ENCODE assay signal across 24 mouse cellular contexts in genomic region chr2:120722491-120722890, GRCm38 (mm10).
A peak's percentile ranks its signal among the peaks of the same experiment; 100 is the strongest.
DNase-seq lines count a peak whose midpoint lies in the region; ATAC-seq and TF ChIP-seq lines count a peak whose summit lies in the region.
"Had no signal": no experiment of that assay in that cellular context is flagged by ENCODE, and none has a peak within 500 bp of the region (broad histone marks: within the 10 kb centered on the region; RNA-seq: fewer than 3 reads in every experiment).

No protein-coding gene starts in this region.

- no peaks in the 10 kb centered on the region for H3K4me1 ChIP-seq in forebrain, postnatal 0 days (ENCODE audit: insufficient read depth)
- no peaks in the 10 kb centered on the region for H3K4me1 ChIP-seq in forebrain, embryonic 15.5 days
- no peaks in the 10 kb centered on the region for H3K4me1 ChIP-seq in hindbrain, postnatal 0 days (ENCODE audit: insufficient read depth, low read length)
- no peaks in the 10 kb centered on the region for H3K4me1 ChIP-seq in hindbrain, embryonic 14.5 days (replicated peaks; ENCODE audit: control insufficient read depth, insufficient read depth, low read length)
- peaks cover 3% of the 10 kb centered on the region; the same call in 1 of the 2 replicates for H3K4me1 ChIP-seq in cortical plate, adult 2 months (ENCODE audit: control insufficient read depth, insufficient read depth, low read length)
- H3K4me1 ChIP-seq in liver, embryonic 11.5 days (replicated peaks; ENCODE audit: control insufficient read depth, insufficient read depth, low read length), result peaks cover 5% of the 10 kb centered on the region
- H3K4me1 ChIP-seq: embryonic facial prominence, embryonic 13.5 days; limb, embryonic 12.5 days; lung, embryonic 15.5 days had no signal

- no peaks in the 10 kb centered on the region for H3K27me3 ChIP-seq in forebrain, postnatal 0 days (ENCODE audit: insufficient read depth, low read length)
- no peaks in the 10 kb centered on the region for H3K27me3 ChIP-seq in forebrain, embryonic 15.5 days
- no peaks in the 10 kb centered on the region for H3K27me3 ChIP-seq in hindbrain, postnatal 0 days (ENCODE audit: insufficient read depth, low read length)
- no peaks in the 10 kb centered on the region for H3K27me3 ChIP-seq in hindbrain, embryonic 14.5 days (ENCODE audit: control insufficient read depth, insufficient read depth, low read length)
- H3K27me3 ChIP-seq in liver, embryonic 11.5 days (replicated peaks; ENCODE audit: control insufficient read depth, insufficient read depth, low read length), result no peaks in the 10 kb centered on the region
- H3K27me3 ChIP-seq: embryonic facial prominence, embryonic 13.5 days; limb, embryonic 12.5 days; liver, embryonic 13.5 days; lung, embryonic 15.5 days; neural tube, embryonic 13.5 days had no signal

- H3K27ac ChIP-seq in forebrain, postnatal 0 days (ENCODE audit: low read depth, low read length), result no peak overlapping the region
- H3K27ac ChIP-seq in forebrain, embryonic 15.5 days (replicated peaks), result no peak overlapping the region
- no peak overlapping the region for H3K27ac ChIP-seq in hindbrain, postnatal 0 days
- no peak overlapping the region for H3K27ac ChIP-seq in hindbrain, embryonic 14.5 days
- peak overlapping the region; percentile 82; the same call in 1 of the 2 replicates for H3K27ac ChIP-seq in cortical plate, adult 2 months (ENCODE audit: insufficient read depth, low read length)
- H3K27ac ChIP-seq in liver, embryonic 11.5 days (ENCODE audit: low read depth, low read length), result no peak overlapping the region
- H3K27ac ChIP-seq: embryonic facial prominence, embryonic 13.5 days; limb, embryonic 12.5 days; liver, embryonic 13.5 days; lung, embryonic 15.5 days; macrophage; neural tube, embryonic 13.5 days had no signal

- H3K9ac ChIP-seq in forebrain, postnatal 0 days, result no peak overlapping the region
- H3K9ac ChIP-seq in forebrain, embryonic 15.5 days (replicated peaks), result no peak overlapping the region
- H3K9ac ChIP-seq in hindbrain, postnatal 0 days (replicated peaks; ENCODE audit: low read length), result no peak overlapping the region
- no peak overlapping the region for H3K9ac ChIP-seq in hindbrain, embryonic 14.5 days
- no peak overlapping the region for H3K9ac ChIP-seq in liver, embryonic 11.5 days (ENCODE audit: low read depth, low read length)
- H3K9ac ChIP-seq: embryonic facial prominence, embryonic 13.5 days; limb, embryonic 12.5 days; liver, embryonic 13.5 days; lung, embryonic 15.5 days; neural tube, embryonic 13.5 days had no signal

- peak; percentile 18; the same call in 1 of the 2 replicates for ATAC-seq in forebrain, postnatal 0 days
- no peak for ATAC-seq in forebrain, embryonic 15.5 days (replicated peaks)
- ATAC-seq in hindbrain, postnatal 0 days, result peak; percentile 55; the same call in 1 of the 2 replicates
- no peak for ATAC-seq in hindbrain, embryonic 14.5 days (ENCODE audit: low FRiP score)
- no peak for ATAC-seq in megakaryocyte progenitor cell, adult 5-6 weeks (replicated peaks; ENCODE audit: poor library complexity)
- no peak for ATAC-seq in liver, embryonic 11.5 days (replicated peaks; ENCODE audit: low FRiP score)
- ATAC-seq: forebrain, embryonic 16.5 days; inflammation-experienced regulatory T-cells, adult 6 months had no signal

- intact Hi-C loops in heart, postnatal 10 days (cut with DNase I), result no loop called here

- no peak for TF ChIP-seq CTCF in forebrain, postnatal 0 days (IDR thresholded peaks at IDR 0.05; ENCODE audit: low read depth)
- TF ChIP-seq CTCF in hindbrain, postnatal 0 days (IDR thresholded peaks at IDR 0.05; ENCODE audit: low read depth), result no peak
- TF ChIP-seq CTCF in cortical plate, adult 2 months (IDR thresholded peaks at IDR 0.05; ENCODE audit: extremely low read depth, insufficient read depth, low read length), result no peak

- TF ChIP-seq POLR2A in cortical plate, adult 2 months (IDR thresholded peaks at IDR 0.05; ENCODE audit: extremely low read depth, insufficient read depth, low read length), result no peak

- H3K36me3 ChIP-seq in forebrain, postnatal 0 days (ENCODE audit: insufficient read depth), result peaks cover 90% of the 10 kb centered on the region
- H3K36me3 ChIP-seq in forebrain, embryonic 15.5 days, result peaks cover 92% of the 10 kb centered on the region
- peaks cover 87% of the 10 kb centered on the region for H3K36me3 ChIP-seq in hindbrain, postnatal 0 days (ENCODE audit: insufficient read depth, low read length)
- peaks cover 100% of the 10 kb centered on the region for H3K36me3 ChIP-seq in hindbrain, embryonic 14.5 days (replicated peaks; ENCODE audit: control insufficient read depth, insufficient read depth)
- peaks cover 69% of the 10 kb centered on the region for H3K36me3 ChIP-seq in liver, embryonic 11.5 days (ENCODE audit: control insufficient read depth, insufficient read depth, low read length)

- DNase-seq in forebrain, postnatal 0 days, result no peak
- DNase-seq in hindbrain, postnatal 0 days (ENCODE audit: low spot score), result no peak
- DNase-seq in hindbrain, embryonic 14.5 days (ENCODE audit: low spot score), result no peak
- DNase-seq in heart, postnatal 10 days, result peak; percentile 41 to 46
- DNase-seq in liver, embryonic 11.5 days (ENCODE audit: low spot score), result no peak
- DNase-seq: adrenal gland, adult 2 months; cerebellum, adult 11 months; cerebellum, postnatal 10 days; kidney, adult 2 months; kidney, postnatal 10 days; layer of hippocampus, adult 9-11 months; liver, embryonic 13.5 days; thymus, adult 2 months had no signal

- H3K9me3 ChIP-seq in forebrain, postnatal 0 days (ENCODE audit: low read length), result no peaks in the 10 kb centered on the region
- no peaks in the 10 kb centered on the region for H3K9me3 ChIP-seq in forebrain, embryonic 15.5 days
- H3K9me3 ChIP-seq in hindbrain, postnatal 0 days (ENCODE audit: low read length), result no peaks in the 10 kb centered on the region
- no peaks in the 10 kb centered on the region for H3K9me3 ChIP-seq in hindbrain, embryonic 14.5 days (ENCODE audit: control insufficient read depth, low read length)
- H3K9me3 ChIP-seq in liver, embryonic 11.5 days (ENCODE audit: control insufficient read depth, low read length), result no peaks in the 10 kb centered on the region
- H3K9me3 ChIP-seq: embryonic facial prominence, embryonic 13.5 days; limb, embryonic 12.5 days; liver, embryonic 13.5 days; lung, embryonic 15.5 days; neural tube, embryonic 13.5 days had no signal

- WGBS in forebrain, postnatal 0 days, result 71% methylated on average over 8 of the region's 8 CpGs
- 67% methylated on average over 8 of the region's 8 CpGs for WGBS in forebrain, embryonic 15.5 days
- 63% methylated on average over 8 of the region's 8 CpGs for WGBS in hindbrain, postnatal 0 days
- WGBS in hindbrain, embryonic 14.5 days, result 81% methylated on average over 8 of the region's 8 CpGs
- WGBS in liver, embryonic 11.5 days, result 78% methylated on average over 8 of the region's 8 CpGs

- no peak overlapping the region for H3K4me3 ChIP-seq in forebrain, postnatal 0 days (ENCODE audit: low read depth, low read length)
- H3K4me3 ChIP-seq in forebrain, embryonic 15.5 days, result no peak overlapping the region
- H3K4me3 ChIP-seq in hindbrain, postnatal 0 days (ENCODE audit: low read length), result no peak overlapping the region
- no peak overlapping the region for H3K4me3 ChIP-seq in hindbrain, embryonic 14.5 days (replicated peaks; ENCODE audit: low read length)
- no peak overlapping the region for H3K4me3 ChIP-seq in cortical plate, adult 2 months (ENCODE audit: insufficient read depth, low read length)
- H3K4me3 ChIP-seq in liver, embryonic 11.5 days (ENCODE audit: low read depth, low read length), result no peak overlapping the region
- H3K4me3 ChIP-seq: embryonic facial prominence, embryonic 13.5 days; limb, embryonic 12.5 days; liver, embryonic 13.5 days; lung, embryonic 15.5 days; neural tube, embryonic 13.5 days had no signal

- H3K4me2 ChIP-seq in forebrain, postnatal 0 days (ENCODE audit: low read depth), result no peak overlapping the region
- H3K4me2 ChIP-seq in forebrain, embryonic 15.5 days (replicated peaks), result no peak overlapping the region
- H3K4me2 ChIP-seq in hindbrain, postnatal 0 days (ENCODE audit: low read depth, low read length), result no peak overlapping the region
- no peak overlapping the region for H3K4me2 ChIP-seq in hindbrain, embryonic 14.5 days (replicated peaks)
- no peak overlapping the region for H3K4me2 ChIP-seq in liver, embryonic 11.5 days
- H3K4me2 ChIP-seq: embryonic facial prominence, embryonic 13.5 days; limb, embryonic 12.5 days; liver, embryonic 13.5 days; lung, embryonic 15.5 days; midbrain, embryonic 11.5 days; neural tube, embryonic 13.5 days had no signal

Comparison
In these comparisons a context has a peak if more than half of its experiments do, and no peak if none do; other contexts are left out.
1. ATAC-seq: peak in forebrain, postnatal 0 days (single experiment) and hindbrain, postnatal 0 days (single experiment); none in forebrain, embryonic 15.5 days (single experiment), hindbrain, embryonic 14.5 days (single experiment), megakaryocyte progenitor cell, adult 5-6 weeks (single experiment) and liver, embryonic 11.5 days (single experiment).
2. DNase-seq: peak in heart, postnatal 10 days (2 of 2); none in forebrain, postnatal 0 days (single experiment), hindbrain, postnatal 0 days (single experiment), hindbrain, embryonic 14.5 days (single experiment) and liver, embryonic 11.5 days (single experiment).